Mouse (Mus musculus) gastrocnemius, adult 2 months (tissue): Measurements from ENCODE around the gene Mob1a. TPM values are rescaled to one million over a fixed set of nuclear protein-coding genes. Genes with fewer than 3 reads are reported as not detected.

ENCODE experiments used
- DNase-seq: peaks from one replicate; pipeline ENCODE4 v3.0.0; 2022
- H3K27ac ChIP-seq: fragments of 200-600 bp; 2 replicates; pipeline ENCODE4 v1.8.1; 2022; ENCODE audit warnings: mild to moderate bottlenecking
- H3K4me3 ChIP-seq: fragments of 200-600 bp; 2 replicates; pipeline ENCODE4 v1.8.1; 2022; ENCODE audit warnings: mild to moderate bottlenecking, moderate library complexity
- CTCF ChIP-seq: fragments of 200-600 bp; IDR thresholded peaks from 2 replicates; pipeline ENCODE4 v1.8.1; 2022; ENCODE audit warnings: antibody characterized with exemption, mild to moderate bottlenecking, moderate library complexity
- intact Hi-C: fragments of 180-260 bp; cut with DNase I; formaldehyde crosslinking; loops from one replicate; pipeline ENCODE4 v1.15.1; 2025
- total RNA-seq, 2 experiments: library from RNA; stranded (reverse); gene quantifications; 2 replicates each; pipeline ENCODE4 v1.2.3; 2021

The Mob1a gene
- total RNA-seq, 2 experiments from 2014 or later, result 7.4 to 12.6 TPM

DNA sequence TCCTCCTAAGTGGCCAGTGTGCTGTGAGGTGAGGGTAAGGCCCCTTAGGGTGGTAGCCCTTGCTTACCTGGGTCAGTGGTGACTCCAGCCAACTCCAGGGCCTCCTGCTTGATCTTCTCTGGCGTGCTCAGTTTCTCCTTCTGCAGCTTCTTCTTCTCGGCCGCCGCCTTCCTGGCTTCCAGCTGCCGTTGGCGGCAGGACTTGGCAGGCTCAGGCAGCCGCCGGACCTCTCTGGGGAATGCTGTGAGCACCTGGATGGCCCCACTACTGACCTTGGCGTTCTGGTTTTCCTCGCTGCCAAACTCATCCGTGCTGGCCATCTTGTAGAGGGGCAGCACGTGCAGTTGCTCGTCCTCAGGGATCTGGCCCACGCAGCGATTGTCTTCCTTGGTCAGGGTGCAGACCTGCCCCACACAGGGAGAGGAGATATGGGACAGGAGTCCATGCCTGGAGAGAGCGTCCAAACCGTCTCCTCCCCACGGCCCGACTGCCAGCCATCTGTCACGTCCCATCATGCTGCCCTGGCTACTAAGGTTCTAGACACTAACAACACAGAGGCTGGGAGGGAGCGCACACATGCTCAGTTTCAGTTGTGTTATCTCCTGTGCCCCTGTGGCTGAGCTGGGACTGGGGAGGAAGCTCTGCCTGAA, 44.6 kb downstream of the Mob1a start:
- intact Hi-C loops, result no loop called here
- peak overlapping the region; percentile 44; the same call in 1 of the 2 replicates for H3K27ac ChIP-seq
- H3K4me3 ChIP-seq, result peak overlapping the region; percentile 23; the same call in 1 of the 2 replicates
- DNase-seq, result peak; percentile 66
- TF ChIP-seq CTCF, result no peak

DNA sequence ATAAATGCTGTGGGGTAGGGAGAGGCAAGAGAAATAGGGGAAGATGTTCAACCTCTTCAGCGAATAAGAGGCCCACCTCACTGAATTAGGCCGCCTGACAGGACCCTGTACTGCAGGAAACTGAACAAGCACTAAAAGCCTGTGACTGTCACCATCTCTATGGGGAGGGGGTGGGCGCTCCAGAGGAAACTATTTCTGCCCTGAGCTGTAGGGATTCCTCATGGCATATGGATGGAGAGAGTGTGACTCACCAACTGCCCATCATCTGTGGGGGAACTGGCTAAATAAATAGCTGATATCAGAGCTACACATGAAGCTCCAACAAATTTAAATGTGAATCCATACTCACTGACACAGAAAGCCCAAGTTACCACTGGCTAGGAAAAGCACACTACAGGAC, 45.5 kb downstream of the Mob1a start:
- intact Hi-C loops, result no loop called here

DNA sequence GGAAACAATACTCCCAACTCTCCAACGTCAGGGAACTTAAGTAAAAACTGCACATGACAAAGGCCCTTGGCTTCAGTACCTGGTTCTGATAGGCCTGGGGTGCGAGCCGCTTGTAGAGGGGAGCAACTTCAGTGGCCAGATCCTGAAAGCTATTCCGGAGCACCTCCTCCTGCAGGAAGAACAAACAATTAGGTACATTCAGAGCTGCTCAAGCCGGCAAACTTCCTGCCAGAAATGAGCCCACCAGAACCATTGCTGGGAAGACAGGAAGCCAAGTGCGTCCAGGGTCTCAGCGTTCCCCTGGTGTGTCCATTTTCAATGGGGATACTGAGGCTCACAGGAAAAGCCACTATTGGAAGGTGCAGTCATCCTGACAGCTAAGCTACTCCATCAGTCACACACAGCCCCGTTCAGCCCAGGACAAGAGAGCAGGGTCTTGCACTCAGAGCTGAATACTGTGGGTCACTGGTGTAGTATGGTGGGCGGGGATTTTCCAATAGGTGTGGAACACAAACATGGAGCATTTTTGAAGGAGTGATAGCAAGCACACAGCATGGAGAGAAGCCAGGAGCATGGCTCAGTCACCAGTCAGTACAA, 48.0 kb downstream of the Mob1a start:
- H3K4me3 ChIP-seq, result no peak overlapping the region
- DNase-seq, result peak; percentile 15
- peak overlapping the region; percentile 20 for H3K27ac ChIP-seq
- intact Hi-C loops, result no loop called here
- TF ChIP-seq CTCF, result no peak

More for the DNA sequence above, 45.5 kb downstream of the Mob1a start:
- TF ChIP-seq CTCF, result no peak
- no peak overlapping the region for H3K4me3 ChIP-seq
- H3K27ac ChIP-seq, result peak overlapping the region; percentile 44; the same call in 1 of the 2 replicates
- peak; percentile 13 for DNase-seq

DNA sequence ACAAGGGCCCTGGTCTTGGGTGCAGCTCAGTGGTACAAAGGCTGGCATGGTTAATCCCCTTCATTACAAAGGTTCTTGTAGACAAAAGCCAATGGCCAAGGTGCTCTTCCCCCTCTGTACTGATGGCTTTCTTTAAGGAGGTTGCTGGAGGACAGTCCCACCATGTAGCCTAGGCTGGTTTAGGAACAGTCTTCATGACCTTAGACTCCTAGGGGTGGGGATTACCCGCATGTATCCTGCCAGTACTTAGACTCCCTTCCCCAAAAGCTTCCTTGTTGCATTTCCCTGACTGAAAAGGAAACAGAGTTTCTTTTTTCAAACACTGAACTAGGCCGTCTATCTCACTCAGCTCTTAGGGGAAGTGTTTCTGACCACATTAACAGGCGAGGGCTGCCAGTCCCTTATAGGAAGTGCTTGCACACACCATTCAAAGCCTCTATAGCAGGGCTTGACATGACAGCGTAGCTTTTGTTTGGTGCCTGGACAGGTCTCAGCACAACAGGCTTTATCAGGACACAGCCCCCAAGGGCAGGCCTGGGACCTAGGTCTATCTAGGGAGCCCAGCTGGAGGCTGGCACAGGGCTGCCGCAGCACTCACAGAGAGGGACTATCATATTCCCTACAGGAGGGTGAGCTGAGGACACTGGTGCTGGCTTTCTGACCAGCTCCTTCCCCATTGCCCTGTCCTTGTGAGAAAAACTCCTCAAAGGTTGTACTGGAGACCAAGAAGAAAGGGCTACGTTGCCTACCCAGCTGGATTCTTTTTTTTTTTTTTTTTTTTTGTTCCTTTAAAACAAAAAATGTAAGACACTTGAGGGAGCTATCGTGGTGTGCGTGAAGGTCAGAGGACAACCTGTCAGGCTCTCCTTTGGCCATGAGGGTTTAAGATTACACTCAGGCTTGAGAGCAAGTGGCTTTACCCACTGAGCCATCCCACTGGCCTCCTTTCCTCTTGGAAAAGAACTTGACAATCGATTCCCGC, 56.0 kb downstream of the Mob1a start:
- peak; percentile 84 for DNase-seq
- no peak for TF ChIP-seq CTCF
- intact Hi-C loops, result loop anchor here (5.0 kb wide), 1 partner anchor 56 kb away; no protein-coding TSS in a partner anchor
- Histone ChIP-seq H3K27ac (peak overlapping the region; percentile 80), H3K4me3 (no peak overlapping the region)

DNA sequence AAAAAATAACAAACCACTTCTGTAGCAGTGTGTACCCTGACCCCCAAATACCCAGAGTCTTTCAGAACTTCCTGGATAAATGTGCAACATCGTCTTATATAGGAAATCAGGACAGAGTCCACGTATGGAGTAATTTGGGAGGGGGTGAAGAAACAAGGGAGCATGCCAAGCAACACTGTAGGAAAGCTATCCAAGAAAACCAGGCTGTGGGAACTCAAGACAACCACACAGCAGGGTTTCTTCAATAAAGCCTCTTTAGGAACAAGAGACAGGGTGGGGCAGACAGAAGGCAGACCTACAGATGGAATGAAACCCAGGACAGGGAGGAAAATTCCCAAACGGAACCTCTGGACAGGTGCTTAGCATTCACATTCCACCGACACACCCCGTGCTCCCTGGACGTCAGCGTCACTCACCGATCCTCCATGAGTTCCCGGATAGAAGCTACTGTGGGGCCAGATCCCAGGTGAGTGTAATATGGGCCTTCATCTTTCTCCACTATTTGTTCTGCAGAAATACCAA, 59.8 kb downstream of the Mob1a start:
- intact Hi-C loops, result loop anchor here (2.0 kb wide), 1 partner anchor 27 kb away; no protein-coding TSS in a partner anchor
- no peak for TF ChIP-seq CTCF
- no peak for DNase-seq
- Histone ChIP-seq H3K27ac (no peak overlapping the region), H3K4me3 (no peak overlapping the region)

DNA sequence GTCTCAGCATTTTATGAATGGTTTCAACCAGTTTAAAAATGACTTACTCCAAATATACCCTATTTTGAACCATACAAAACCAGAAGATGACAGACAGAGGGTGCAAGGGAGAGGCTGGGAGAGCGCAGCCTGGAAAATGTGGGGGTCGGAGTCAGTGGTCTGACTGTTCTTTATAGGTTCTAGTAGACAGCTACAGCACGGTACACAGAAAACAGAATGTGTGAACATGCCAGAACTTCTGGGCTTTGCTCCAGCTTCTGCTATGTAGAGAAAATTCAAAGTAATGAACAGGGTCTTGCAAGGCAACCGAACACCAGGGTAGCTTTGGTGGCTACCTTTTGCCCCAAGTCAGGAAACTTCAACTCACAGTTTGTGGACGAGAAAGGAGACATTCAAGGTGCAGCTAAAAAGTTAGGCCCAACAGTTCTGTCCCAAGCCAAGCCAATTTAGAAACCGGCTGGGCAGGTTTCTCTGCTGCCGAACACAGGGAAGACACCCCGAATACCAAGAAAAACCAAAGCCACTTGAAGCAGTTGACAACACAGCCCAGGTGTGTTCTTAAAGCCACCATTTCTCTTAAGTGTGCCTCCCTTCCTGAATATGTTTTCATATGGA, 66.5 kb downstream of the Mob1a start:
- intact Hi-C loops, result no loop called here
- TF ChIP-seq CTCF, result no peak
- H3K27ac ChIP-seq, result peak overlapping the region; percentile 38; the same call in 1 of the 2 replicates
- no peak for DNase-seq
- H3K4me3 ChIP-seq, result no peak overlapping the region

Other genes starting within 250 kb of the Mob1a start
- gene Pcgf1, start 248.1 kb upstream of the Mob1a start, total RNA-seq, result 1 to 10 TPM; 8.2 to 8.7 TPM
- under 1 TPM in 1 of 2 experiments, not detected in 1; 0.31 TPM for gene Lbx2, start 239.6 kb upstream of the Mob1a start, total RNA-seq
- under 1 TPM; 0.61 to 0.70 TPM for gene Ccdc142, start 224.4 kb upstream of the Mob1a start, total RNA-seq
- gene Gm42688, start 224.4 kb upstream of the Mob1a start, total RNA-seq, result 1 to 10 TPM; 1.0 to 1.2 TPM
- 100 to 1,000 TPM in 1 of 2 experiments, 10 to 100 TPM in 1; 94.7 to 121 TPM for gene Mrpl53, start 217.0 kb upstream of the Mob1a start, total RNA-seq
- 1 to 10 TPM; 4.7 to 6.6 TPM for gene Mogs, start 210.5 kb upstream of the Mob1a start, total RNA-seq
- 10 to 100 TPM; 43.3 to 45.6 TPM for gene Wbp1, start 204.5 kb upstream of the Mob1a start, total RNA-seq
- 10 to 100 TPM; 13.7 to 16.3 TPM for gene Ino80b, start 200.6 kb upstream of the Mob1a start, total RNA-seq
- gene Rtkn, start 190.6 kb upstream of the Mob1a start, total RNA-seq, result 10 to 100 TPM; 12.2 to 15.3 TPM
- 1 to 10 TPM in 1 of 2 experiments, under 1 TPM in 1; 0.84 to 1.1 TPM for gene Wdr54, start 169.6 kb upstream of the Mob1a start, total RNA-seq
- gene 1700003E16Rik, start 169.6 kb upstream of the Mob1a start, total RNA-seq, result under 1 TPM in 1 of 2 experiments, not detected in 1; 0.11 TPM
- gene Dctn1, start 160.1 kb upstream of the Mob1a start, total RNA-seq, result 100 to 1,000 TPM; 129 to 139 TPM
- not detected for gene Slc4a5, start 106.2 kb upstream of the Mob1a start, total RNA-seq
- gene Mthfd2, start 108 bp upstream of the Mob1a start, total RNA-seq, result 1 to 10 TPM; 3.0 to 4.2 TPM
- gene Bola3, start 23.1 kb downstream of the Mob1a start, total RNA-seq, result 100 to 1,000 TPM; 245 to 263 TPM
- 10 to 100 TPM; 16.4 to 18.0 TPM for gene Tet3, start 133.1 kb downstream of the Mob1a start, total RNA-seq
- gene Dguok, start 181.0 kb downstream of the Mob1a start, total RNA-seq, result 10 to 100 TPM; 17.8 to 20.6 TPM
- under 1 TPM; 0.31 to 0.47 TPM for gene Actg2, start 210.2 kb downstream of the Mob1a start, total RNA-seq
- 1 to 10 TPM; 5.2 to 7.4 TPM for gene Stambp, start 246.7 kb downstream of the Mob1a start, total RNA-seq